In the genomic region with DNA sequence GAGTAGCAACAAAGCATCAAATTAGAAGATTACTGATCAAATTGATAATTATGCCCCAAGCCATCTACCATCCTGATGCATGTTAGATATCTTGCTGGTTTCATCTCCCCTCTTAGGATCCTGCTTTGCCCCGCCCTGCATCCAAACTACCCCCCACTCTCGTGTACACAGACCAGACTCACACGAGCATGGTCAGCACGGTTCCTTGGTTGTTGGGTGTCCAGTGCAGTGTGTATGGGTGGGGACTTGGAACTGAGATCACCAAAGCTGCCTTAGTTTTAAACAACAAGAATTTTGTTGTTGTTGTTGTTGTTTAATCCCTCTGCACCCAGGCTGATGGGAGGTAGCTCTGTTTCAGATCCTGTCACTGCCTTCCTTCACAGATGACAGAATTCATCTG, we compare ENCODE assay signal across 17 mouse cellular contexts.
DNase-seq lines count a peak whose midpoint lies in the region; ATAC-seq and TF ChIP-seq lines count a peak whose summit lies in the region.
"Had no signal": no experiment of that assay in that cellular context is flagged by ENCODE, and none has a peak within 500 bp of the region (broad histone marks: within the 10 kb centered on the region; RNA-seq: fewer than 3 reads in every experiment).

No protein-coding gene starts in this region.

- no peak overlapping the region for H3K4me3 ChIP-seq in heart, embryonic 15.5 days
- H3K4me3 ChIP-seq in heart, adult 2 months, result no peak overlapping the region
- H3K4me3 ChIP-seq in layer of hippocampus, adult 2 months, result no peak overlapping the region
- H3K4me3 ChIP-seq in midbrain, postnatal 0 days (ENCODE audit: low read depth, low read length), result no peak overlapping the region
- H3K4me3 ChIP-seq in midbrain, embryonic 14.5 days (replicated peaks; ENCODE audit: low read depth, low read length), result no peak overlapping the region
- H3K4me3 ChIP-seq: forebrain, embryonic 15.5 days; heart, embryonic 10.5 days; hindbrain, embryonic 10.5 days had no signal

- no peaks in the 10 kb centered on the region for H3K27me3 ChIP-seq in heart, embryonic 15.5 days
- H3K27me3 ChIP-seq in heart, adult 2 months (ENCODE audit: control insufficient read depth, insufficient read depth, low read length), result no peaks in the 10 kb centered on the region
- H3K27me3 ChIP-seq in midbrain, postnatal 0 days (ENCODE audit: insufficient read depth, low read length), result no peaks in the 10 kb centered on the region
- no peaks in the 10 kb centered on the region for H3K27me3 ChIP-seq in midbrain, embryonic 14.5 days (ENCODE audit: control insufficient read depth, insufficient read depth, low read length)
- H3K27me3 ChIP-seq: forebrain, embryonic 15.5 days had no signal

- ATAC-seq in heart, embryonic 15.5 days (replicated peaks; ENCODE audit: insufficient number of reproducible peaks, insufficient read depth, low FRiP score, low read depth), result no peak
- 0 out of 2 replicates have a peak, but pooled peaks have one; percentile 31 for ATAC-seq in midbrain, postnatal 0 days (ENCODE audit: low FRiP score)
- ATAC-seq in midbrain, embryonic 14.5 days (ENCODE audit: low FRiP score, low TSS enrichment), result no peak
- ATAC-seq: forebrain, embryonic 15.5 days had no signal

- no peak overlapping the region for H3K9ac ChIP-seq in heart, embryonic 15.5 days
- no peak overlapping the region for H3K9ac ChIP-seq in heart, adult 2 months (ENCODE audit: low read depth, low read length)
- no peak overlapping the region for H3K9ac ChIP-seq in midbrain, postnatal 0 days (replicated peaks; ENCODE audit: low read length, poor library complexity, severe bottlenecking)
- H3K9ac ChIP-seq in midbrain, embryonic 14.5 days (replicated peaks; ENCODE audit: low read length), result no peak overlapping the region
- H3K9ac ChIP-seq: forebrain, embryonic 15.5 days; hindbrain, embryonic 14.5 days had no signal

- peaks cover 46% of the 10 kb centered on the region for H3K4me1 ChIP-seq in heart, embryonic 15.5 days (replicated peaks)
- peaks cover 38% of the 10 kb centered on the region for H3K4me1 ChIP-seq in heart, adult 2 months (ENCODE audit: control insufficient read depth, insufficient read depth, low read length)
- H3K4me1 ChIP-seq in midbrain, postnatal 0 days (ENCODE audit: insufficient read depth, low read length), result no peaks in the 10 kb centered on the region
- peaks cover 10% of the 10 kb centered on the region; the same call in 1 of the 2 replicates for H3K4me1 ChIP-seq in midbrain, embryonic 14.5 days (ENCODE audit: control insufficient read depth, insufficient read depth, low read length)
- H3K4me1 ChIP-seq: forebrain, embryonic 15.5 days had no signal

- no peak for TF ChIP-seq EP300 in heart, adult 2 months (IDR thresholded peaks at IDR 0.05; ENCODE audit: insufficient read depth, low read depth, low read length)

- WGBS in heart, embryonic 15.5 days, result 88% methylated on average over 4 of the region's 4 CpGs
- 79% methylated on average over 4 of the region's 4 CpGs for WGBS in heart, adult 2 months
- WGBS in midbrain, postnatal 0 days, result 88% methylated on average over 4 of the region's 4 CpGs
- WGBS in midbrain, embryonic 14.5 days, result 86% methylated on average over 4 of the region's 4 CpGs

- peaks cover 14% of the 10 kb centered on the region for H3K79me2 ChIP-seq in heart, adult 2 months (replicated peaks; ENCODE audit: control insufficient read depth, insufficient read depth, low read length)

- H3K27ac ChIP-seq in heart, embryonic 15.5 days, result 0 out of 2 replicates have a peak overlapping the region, but pooled peaks have one; percentile 7
- H3K27ac ChIP-seq in heart, adult 2 months, result no peak overlapping the region
- 0 out of 2 replicates have a peak overlapping the region, but pooled peaks have one; percentile 6 for H3K27ac ChIP-seq in layer of hippocampus, adult 2 months
- no peak overlapping the region for H3K27ac ChIP-seq in midbrain, postnatal 0 days (ENCODE audit: low read depth, low read length)
- no peak overlapping the region for H3K27ac ChIP-seq in midbrain, embryonic 14.5 days (replicated peaks; ENCODE audit: low read depth, low read length)
- H3K27ac ChIP-seq: forebrain, embryonic 15.5 days; heart, embryonic 10.5 days; hindbrain, embryonic 10.5 days; hindbrain, embryonic 14.5 days had no signal

- no peaks in the 10 kb centered on the region for H3K36me3 ChIP-seq in heart, embryonic 15.5 days
- H3K36me3 ChIP-seq in heart, adult 2 months (ENCODE audit: control insufficient read depth, insufficient read depth, low read length), result peaks cover 35% of the 10 kb centered on the region
- H3K36me3 ChIP-seq in midbrain, postnatal 0 days (ENCODE audit: insufficient read depth, low read length), result no peaks in the 10 kb centered on the region
- no peaks in the 10 kb centered on the region for H3K36me3 ChIP-seq in midbrain, embryonic 14.5 days (ENCODE audit: control insufficient read depth, insufficient read depth, low read length)
- H3K36me3 ChIP-seq: forebrain, embryonic 15.5 days; hindbrain, embryonic 10.5 days had no signal

- intact Hi-C loops in heart, adult 2 months (cut with DNase I), result no loop called here

- H3K9me3 ChIP-seq in heart, embryonic 15.5 days (replicated peaks), result no peaks in the 10 kb centered on the region
- no peaks in the 10 kb centered on the region for H3K9me3 ChIP-seq in midbrain, postnatal 0 days (ENCODE audit: low read length)
- no peaks in the 10 kb centered on the region for H3K9me3 ChIP-seq in midbrain, embryonic 14.5 days (ENCODE audit: control insufficient read depth, low read length)
- H3K9me3 ChIP-seq: forebrain, embryonic 15.5 days; heart, embryonic 10.5 days; hindbrain, embryonic 10.5 days had no signal

- no peak for TF ChIP-seq CTCF in heart, adult 2 months (IDR thresholded peaks at IDR 0.05)
- TF ChIP-seq CTCF in layer of hippocampus, adult 2 months (conservative IDR thresholded peaks at IDR 0.05), result no peak
- no peak for TF ChIP-seq CTCF in midbrain, postnatal 0 days (IDR thresholded peaks at IDR 0.05)

- TF ChIP-seq POLR2A in heart, adult 2 months (IDR thresholded peaks at IDR 0.05; ENCODE audit: insufficient read depth, low read depth, low read length), result no peak

- DNase-seq in heart, adult 2 months, result no peak
- DNase-seq in layer of hippocampus, adult 2 months (ENCODE audit: low spot score in 2 of 2), result no peak
- no peak for DNase-seq in layer of hippocampus, adult 9-11 months
- DNase-seq in midbrain, postnatal 0 days (ENCODE audit: low spot score), result no peak
- DNase-seq in midbrain, embryonic 14.5 days, result no peak
- DNase-seq: adrenal gland, adult 2 months; adrenal gland, postnatal 25 days; cerebellum, adult 18-20 months; cerebellum, adult 9-11 months; cerebellum, postnatal 36 days; gastrocnemius, postnatal 25 days; heart, postnatal 14 days had no signal

- no peak overlapping the region for H3K4me2 ChIP-seq in heart, embryonic 15.5 days
- H3K4me2 ChIP-seq in midbrain, postnatal 0 days (ENCODE audit: low read depth, low read length, poor library complexity, severe bottlenecking), result no peak overlapping the region
- H3K4me2 ChIP-seq in midbrain, embryonic 14.5 days (ENCODE audit: low read length), result no peak overlapping the region
- H3K4me2 ChIP-seq: forebrain, embryonic 15.5 days; hindbrain, embryonic 14.5 days had no signal

Comparison
In these comparisons a context has a peak if more than half of its experiments do, and no peak if none do; other contexts are left out.
1. H3K27ac ChIP-seq: peak in heart, embryonic 15.5 days (single experiment) and layer of hippocampus, adult 2 months (single experiment); none in heart, adult 2 months (single experiment), midbrain, postnatal 0 days (single experiment) and midbrain, embryonic 14.5 days (single experiment).